Mouse (Mus musculus) thymus, postnatal 36 days (tissue): ENCODE data around the gene Fam217b.

Experiments
- DNase-seq, 2 experiments: peaks; one replicate each; pipeline ENCODE4 v3.0.0; 2022; ENCODE audit warnings: mixed read lengths in 2 of 2

The Fam217b gene

GRCm38 (mm10) chr2:178449386-178449785 is 35.1 kb downstream of the Fam217b start:
- DNase-seq = no peak

GRCm38 (mm10) chr2:178450236-178450635 is 35.9 kb downstream of the Fam217b start:
- no peak for DNase-seq

- DNase-seq = no peak
Measured at GRCm38 (mm10) chr2:178450961-178451360, 36.6 kb downstream of the Fam217b start.

GRCm38 (mm10) chr2:178454664-178455516 is 40.6 kb downstream of the Fam217b start:
- no peak for DNase-seq

- no peak for DNase-seq
Measured at GRCm38 (mm10) chr2:178457414-178457813, 43.1 kb downstream of the Fam217b start.

- DNase-seq = no peak
Measured at GRCm38 (mm10) chr2:178460353-178460752, 46.0 kb downstream of the Fam217b start.

GRCm38 (mm10) chr2:178471546-178472480 is 57.5 kb downstream of the Fam217b start:
- no peak for DNase-seq

GRCm38 (mm10) chr2:178473916-178474315 is 59.6 kb downstream of the Fam217b start:
- DNase-seq = no peak
